Mouse (Mus musculus): Measurements from ENCODE around the gene Shtn1. TPM values are rescaled to one million over a fixed set of nuclear protein-coding genes. Genes with fewer than 3 reads are reported as not detected.

Shtn1 gene
- total RNA-seq, 2 experiments from 2014 or later = 36.8 to 37.9 TPM

GRCm38 (mm10) chr19:59053931-59054631, 21.8 kb downstream of the Shtn1 start:
- no peak for DNase-seq (ENCODE audit: low spot score in 2 of 2)
- intact Hi-C loops (cut with DNase I) = no loop called here

GRCm38 (mm10) chr19:59052783-59053490, 23.0 kb downstream of the Shtn1 start:
- peak in 1 of 2 experiments; percentile 16 for DNase-seq (ENCODE audit: low spot score in 2 of 2)
- intact Hi-C loops (cut with DNase I) = no loop called here

- intact Hi-C loops (cut with DNase I) = no loop called here
- DNase-seq (ENCODE audit: low spot score in 2 of 2) = no peak
These were observed 23.8 kb downstream of the Shtn1 start for GRCm38 (mm10) chr19:59052053-59052452.

GRCm38 (mm10) chr19:59051622-59052021, 24.3 kb downstream of the Shtn1 start:
- DNase-seq (ENCODE audit: low spot score in 2 of 2) = no peak
- intact Hi-C loops (cut with DNase I) = no loop called here

GRCm38 (mm10) chr19:59048852-59049251, 27.0 kb downstream of the Shtn1 start:
- intact Hi-C loops (cut with DNase I) = no loop called here
- no peak for DNase-seq (ENCODE audit: low spot score in 2 of 2)

- intact Hi-C loops (cut with DNase I) = no loop called here
- DNase-seq (ENCODE audit: low spot score in 2 of 2) = no peak
These were observed 28.4 kb downstream of the Shtn1 start for GRCm38 (mm10) chr19:59047511-59047910.

- intact Hi-C loops (cut with DNase I) = no loop called here
- no peak for DNase-seq (ENCODE audit: low spot score in 2 of 2)
These were observed 34.8 kb downstream of the Shtn1 start for GRCm38 (mm10) chr19:59041086-59041485.

- intact Hi-C loops (cut with DNase I) = no loop called here
- no peak for DNase-seq (ENCODE audit: low spot score in 2 of 2)
These were observed 37.1 kb downstream of the Shtn1 start for GRCm38 (mm10) chr19:59038793-59039192.

- intact Hi-C loops (cut with DNase I) = no loop called here
- DNase-seq (ENCODE audit: low spot score in 2 of 2) = no peak
These were observed 39.1 kb downstream of the Shtn1 start for GRCm38 (mm10) chr19:59036811-59037210.

GRCm38 (mm10) chr19:59033241-59033640, 42.7 kb downstream of the Shtn1 start:
- DNase-seq (ENCODE audit: low spot score in 2 of 2) = no peak
- intact Hi-C loops (cut with DNase I) = no loop called here

GRCm38 (mm10) chr19:59030221-59030620, 45.7 kb downstream of the Shtn1 start:
- intact Hi-C loops (cut with DNase I) = no loop called here
- DNase-seq (ENCODE audit: low spot score in 2 of 2) = no peak

GRCm38 (mm10) chr19:59029011-59029410, 46.9 kb downstream of the Shtn1 start:
- intact Hi-C loops (cut with DNase I) = no loop called here
- no peak for DNase-seq (ENCODE audit: low spot score in 2 of 2)

GRCm38 (mm10) chr19:59028130-59028529, 47.8 kb downstream of the Shtn1 start:
- intact Hi-C loops (cut with DNase I) = no loop called here
- DNase-seq (ENCODE audit: low spot score in 2 of 2) = peak; percentile 49 to 60

- intact Hi-C loops (cut with DNase I) = no loop called here
- DNase-seq (ENCODE audit: low spot score in 2 of 2) = no peak
These were observed 52.0 kb downstream of the Shtn1 start for GRCm38 (mm10) chr19:59023876-59024275.

GRCm38 (mm10) chr19:59021644-59022043, 54.3 kb downstream of the Shtn1 start:
- intact Hi-C loops (cut with DNase I) = no loop called here
- DNase-seq (ENCODE audit: low spot score in 2 of 2) = no peak

- DNase-seq (ENCODE audit: low spot score in 2 of 2) = peak; percentile 10 to 48
- intact Hi-C loops (cut with DNase I) = no loop called here
These were observed 65.1 kb downstream of the Shtn1 start for GRCm38 (mm10) chr19:59010802-59011201.

- peak in 1 of 2 experiments; percentile 24 for DNase-seq (ENCODE audit: low spot score in 2 of 2)
- intact Hi-C loops (cut with DNase I) = no loop called here
These were observed 69.1 kb downstream of the Shtn1 start for GRCm38 (mm10) chr19:59006577-59007340.

- intact Hi-C loops (cut with DNase I) = no loop called here
- DNase-seq (ENCODE audit: low spot score in 2 of 2) = no peak
These were observed 73.1 kb downstream of the Shtn1 start for GRCm38 (mm10) chr19:59002827-59003226.

- DNase-seq (ENCODE audit: low spot score in 2 of 2) = no peak
These were observed 94.3 kb downstream of the Shtn1 start for GRCm38 (mm10) chr19:58981571-58981970.

GRCm38 (mm10) chr19:58980056-58980440, 95.9 kb downstream of the Shtn1 start:
- DNase-seq (ENCODE audit: low spot score in 2 of 2) = no peak
- intact Hi-C loops (cut with DNase I) = no loop called here

More at GRCm38 (mm10) chr19:58981571-58981970, 94.3 kb downstream of the Shtn1 start:
- intact Hi-C loops (cut with DNase I) = no loop called here
